Mouse (Mus musculus) forebrain, embryonic 12.5 days (tissue): ENCODE results near the gene Hand1. TPM values are rescaled to one million over a fixed set of nuclear protein-coding genes. Genes with fewer than 3 reads are reported as not detected.
"Not testable (repeated sequence)": the region's sequence is repeated elsewhere in the genome, so short reads cannot be mapped to it uniquely, and the experiment has no call there.

Source experiments
- ATAC-seq: fragments of 200-750 bp; cut with Nextera tagmentation; 2 replicates; pipeline ENCODE4 v1.8.0; 2017; ENCODE audit warnings: moderate TSS enrichment; ENCODE audit not compliant: low FRiP score
- H3K27ac ChIP-seq: fragments of 300-500 bp; sonication (generic); 2 replicates; pipeline ENCODE4 v1.5.1; 2016; ENCODE audit warnings: mild to moderate bottlenecking
- H3K27me3 ChIP-seq: fragments of 300-500 bp; sonication (generic); 2 replicates; pipeline ENCODE4 v1.6.1; 2016; ENCODE audit warnings: mild to moderate bottlenecking
- H3K36me3 ChIP-seq: fragments of 300-500 bp; sonication (generic); replicated peaks from 2 replicates; pipeline ENCODE4 v1.6.1; 2016; ENCODE audit warnings: mild to moderate bottlenecking
- H3K4me1 ChIP-seq: fragments of 300-500 bp; sonication (generic); 2 replicates; pipeline ENCODE4 v1.6.1; 2016
- H3K4me2 ChIP-seq: fragments of 300-500 bp; sonication (generic); 2 replicates; pipeline ENCODE4 v1.6.1; 2016; ENCODE audit warnings: mild to moderate bottlenecking, moderate library complexity
- H3K4me3 ChIP-seq: fragments of 300-500 bp; sonication (generic); replicated peaks from 2 replicates; pipeline ENCODE4 v1.5.1; 2016; ENCODE audit warnings: mild to moderate bottlenecking
- H3K9ac ChIP-seq: fragments of 300-500 bp; sonication (generic); 2 replicates; pipeline ENCODE4 v1.6.1; 2016; ENCODE audit warnings: mild to moderate bottlenecking
- H3K9me3 ChIP-seq: fragments of 300-500 bp; sonication (generic); 2 replicates; pipeline ENCODE4 v1.6.1; 2016
- WGBS: fragments of 180-500 bp; shearing (Covaris S2); methylation state at CpG from one replicate; pipeline ENCODE4 v1.1.7; 2016; 5-methylcytosine and 5-hydroxymethylcytosine counted together
- polyA plus RNA-seq: library from polyadenylated mRNA; unstranded; fragments of >200 nt; fragmentation: Nextera tagmentation; extraction: Ambion mirVana; gene quantifications from 2 replicates; pipeline ENCODE4 v1.2.1, GENCODE M21; 2016

The Hand1 gene
- polyA plus RNA-seq, 1 experiment from 2014 or later: not detected

DNA sequence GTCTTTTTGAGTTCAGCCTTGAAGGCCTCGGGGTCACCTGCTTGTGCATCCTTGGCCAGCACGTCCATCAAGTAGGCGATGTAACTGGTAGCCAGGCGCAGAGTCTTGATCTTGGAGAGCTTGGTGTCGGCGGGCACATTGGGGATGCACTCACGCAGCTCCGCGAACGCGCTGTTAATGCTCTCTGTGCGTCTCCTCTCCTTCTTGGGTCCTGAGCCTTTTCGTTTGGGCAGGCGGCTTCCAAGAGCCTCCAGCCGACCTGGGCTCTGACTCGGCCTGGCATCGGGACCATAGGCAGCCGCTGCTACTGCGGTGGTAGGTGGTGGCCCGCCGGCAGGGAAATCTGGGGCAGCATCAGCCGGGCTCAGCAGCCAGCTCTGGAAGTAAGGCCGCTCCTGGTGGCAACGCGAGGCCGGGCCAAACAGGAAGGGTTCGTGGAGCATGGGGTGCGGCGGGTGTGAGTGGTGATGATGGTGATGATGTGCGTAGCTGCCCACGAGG is 1.3 kb downstream of the Hand1 start:
- Histone ChIP-seq H3K27me3 (peaks cover 98% of the 10 kb centered on the region), H3K4me3 (no peak overlapping the region; the same call in 1 of the 2 replicates), H3K9ac (no peak overlapping the region), H3K27ac (no peak overlapping the region), H3K4me2 (no peak overlapping the region), H3K4me1 (peaks cover 29% of the 10 kb centered on the region), H3K36me3 (no peaks in the 10 kb centered on the region), H3K9me3 (no peaks in the 10 kb centered on the region)
- ATAC-seq: no peak
- 1% methylated on average over 31 of the region's 31 CpGs for WGBS

- no peaks in the 10 kb centered on the region for H3K36me3 ChIP-seq
- WGBS: 7% methylated on average over 17 of the region's 17 CpGs
- no peak overlapping the region for H3K4me2 ChIP-seq
- H3K27me3 ChIP-seq: peaks cover 94% of the 10 kb centered on the region
- H3K9me3 ChIP-seq: no peaks in the 10 kb centered on the region
- no peak overlapping the region for H3K27ac ChIP-seq
- no peak for ATAC-seq
- peaks cover 29% of the 10 kb centered on the region for H3K4me1 ChIP-seq
- H3K4me3 ChIP-seq: no peak overlapping the region
- H3K9ac ChIP-seq: no peak overlapping the region
These were observed 2.5 kb downstream of the Hand1 start for GRCm38 (mm10) chr11:57829871-57830775.

- H3K27ac ChIP-seq: no peak overlapping the region
- H3K4me1 ChIP-seq: peaks cover 29% of the 10 kb centered on the region
- no peaks in the 10 kb centered on the region for H3K9me3 ChIP-seq
- H3K27me3 ChIP-seq: peaks cover 92% of the 10 kb centered on the region
- ATAC-seq: no peak
- 0 out of 2 replicates have a peak overlapping the region, but pooled peaks have one; percentile 13 for H3K4me3 ChIP-seq
- no peak overlapping the region for H3K9ac ChIP-seq
- peak overlapping the region; percentile 25; the same call in 1 of the 2 replicates for H3K4me2 ChIP-seq
- no peaks in the 10 kb centered on the region for H3K36me3 ChIP-seq
- WGBS: 1% methylated on average over 53 of the region's 53 CpGs
These were observed 3.4 kb downstream of the Hand1 start for GRCm38 (mm10) chr11:57828955-57829870.

DNA sequence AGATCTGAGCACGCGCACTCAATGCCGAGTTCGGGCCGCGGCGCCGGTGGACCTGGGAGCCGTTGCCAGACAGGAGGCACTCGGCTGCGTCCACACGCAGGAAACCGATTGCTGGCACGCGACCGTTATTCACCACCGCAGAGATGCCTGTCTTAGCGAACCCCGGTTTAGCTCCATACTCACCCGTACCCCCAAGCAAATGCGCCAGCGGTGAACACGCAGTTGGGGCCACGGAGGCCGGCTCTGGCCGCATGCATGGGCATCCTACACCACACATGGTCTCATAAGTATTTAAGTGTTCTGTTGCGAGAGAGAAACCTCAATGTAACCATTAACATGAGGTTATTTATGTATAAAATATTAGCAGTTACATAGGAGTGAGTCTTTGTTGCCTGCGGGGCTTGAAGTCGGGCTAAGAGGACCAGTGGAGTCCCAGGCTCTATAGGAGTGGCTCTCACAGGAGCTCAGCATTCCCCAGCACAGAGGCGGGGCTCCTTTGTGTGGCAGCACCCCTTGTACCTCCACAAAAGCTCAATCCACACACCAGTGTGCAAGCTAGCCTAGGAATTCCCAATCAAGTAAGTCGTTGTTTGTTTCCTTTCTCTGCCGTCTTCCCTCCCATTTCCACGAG is 4.6 kb downstream of the Hand1 start:
- peak overlapping the region; percentile 33; the same call in 1 of the 2 replicates for H3K9ac ChIP-seq
- peaks cover 26% of the 10 kb centered on the region for H3K4me1 ChIP-seq
- 0 out of 2 replicates have a peak, but pooled peaks have one; percentile 30 for ATAC-seq

DNA sequence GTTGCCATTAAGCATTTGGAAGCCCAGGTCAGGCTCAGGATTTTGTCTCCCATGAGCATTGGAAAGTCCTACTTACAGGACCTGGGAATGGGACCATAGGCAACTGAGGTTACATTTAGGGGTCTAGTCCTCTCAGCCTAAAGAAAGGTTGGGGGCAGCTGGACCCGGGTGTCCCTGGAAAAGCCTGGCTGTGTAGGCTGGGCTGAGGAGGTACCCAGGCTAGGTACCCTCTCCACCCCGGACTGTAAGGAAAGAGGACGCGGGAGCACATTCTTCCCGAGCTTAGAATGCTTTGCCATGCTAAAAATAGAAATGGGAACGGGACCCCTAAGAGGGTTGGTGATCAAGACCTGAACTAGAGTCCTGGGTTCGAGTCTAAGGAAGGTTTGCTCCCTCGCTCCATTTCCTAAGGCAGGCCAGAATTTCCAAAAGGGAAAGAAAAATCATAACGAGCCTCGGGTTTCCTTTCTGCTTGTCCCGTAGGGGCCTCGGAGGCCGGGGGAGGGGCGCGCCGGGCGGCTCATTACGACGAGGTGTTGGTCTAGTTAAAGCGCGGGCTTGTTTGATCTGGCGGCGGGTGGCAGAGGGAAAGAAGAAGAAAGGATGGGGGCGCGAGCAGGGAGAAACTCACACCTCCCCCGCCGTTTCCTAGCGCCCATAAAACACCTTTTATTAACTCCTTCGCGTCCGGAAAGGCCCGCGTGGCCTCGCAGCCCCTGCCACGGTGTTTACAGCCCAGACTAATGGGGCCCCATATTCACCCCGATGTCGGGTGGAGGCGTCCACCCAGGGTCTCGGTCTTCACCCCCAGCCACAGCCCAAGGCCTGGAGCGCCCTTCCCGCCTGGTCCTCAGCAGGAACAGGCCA is 5.3 kb downstream of the Hand1 start:
- Histone ChIP-seq H3K9ac (peak overlapping the region; percentile 33; the same call in 1 of the 2 replicates), H3K9me3 (no peaks in the 10 kb centered on the region), H3K36me3 (no peaks in the 10 kb centered on the region), H3K27ac (no peak overlapping the region), H3K4me2 (peak overlapping the region; percentile 58), H3K27me3 (peaks cover 82% of the 10 kb centered on the region), H3K4me3 (peak overlapping the region; percentile 33), H3K4me1 (peaks cover 23% of the 10 kb centered on the region)
- 0 out of 2 replicates have a peak, but pooled peaks have one; percentile 44 for ATAC-seq
- WGBS: under 1% methylated on average over 41 of the region's 41 CpGs

More for the DNA sequence above, 4.6 kb downstream of the Hand1 start:
- Histone ChIP-seq H3K9me3 (no peaks in the 10 kb centered on the region), H3K4me3 (peak overlapping the region; percentile 33), H3K27me3 (peaks cover 90% of the 10 kb centered on the region), H3K4me2 (peak overlapping the region; percentile 58), H3K36me3 (no peaks in the 10 kb centered on the region), H3K27ac (no peak overlapping the region)
- WGBS: under 1% methylated on average over 33 of the region's 33 CpGs

DNA sequence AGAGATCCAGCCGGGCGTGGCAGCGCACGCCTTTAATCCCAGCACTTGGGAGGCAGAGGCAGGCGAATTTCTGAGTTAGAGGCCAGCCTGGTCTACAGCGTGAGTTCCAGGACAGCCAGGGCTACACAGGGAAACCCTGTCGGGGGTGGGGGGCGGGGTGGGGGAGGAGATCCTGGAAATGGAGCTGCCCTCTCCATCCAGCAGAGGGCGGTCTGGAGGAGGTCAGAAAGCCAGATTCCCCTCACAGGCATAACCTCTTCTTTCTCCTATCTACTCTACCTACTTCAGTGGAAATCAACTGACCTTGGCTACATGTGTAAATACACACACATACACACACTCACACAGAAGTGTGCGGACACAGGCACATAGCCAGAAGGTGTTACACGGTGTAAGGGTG is 7.4 kb downstream of the Hand1 start:
- H3K36me3 ChIP-seq, H3K9me3 ChIP-seq, ATAC-seq, H3K9ac ChIP-seq, H3K27ac ChIP-seq, H3K4me2 ChIP-seq, H3K4me3 ChIP-seq: not testable (repeated sequence)
- H3K4me1 ChIP-seq: peaks cover 23% of the 10 kb centered on the region
- WGBS: 45% methylated on average over 11 of the region's 11 CpGs
- peaks cover 62% of the 10 kb centered on the region for H3K27me3 ChIP-seq

GRCm38 (mm10) chr11:57823714-57824113 is 8.9 kb downstream of the Hand1 start:
- 73% methylated on average over 7 of the region's 7 CpGs for WGBS
- H3K9me3 ChIP-seq: no peaks in the 10 kb centered on the region
- ATAC-seq: no peak
- H3K36me3 ChIP-seq: no peaks in the 10 kb centered on the region
- H3K4me2 ChIP-seq: no peak overlapping the region
- H3K27ac ChIP-seq: no peak overlapping the region
- H3K4me3 ChIP-seq: no peak overlapping the region
- H3K9ac ChIP-seq: no peak overlapping the region
- H3K27me3 ChIP-seq: peaks cover 47% of the 10 kb centered on the region
- H3K4me1 ChIP-seq: peaks cover 15% of the 10 kb centered on the region

GRCm38 (mm10) chr11:57823159-57823558 is 9.5 kb downstream of the Hand1 start:
- H3K9ac ChIP-seq, H3K36me3 ChIP-seq, H3K27ac ChIP-seq, H3K4me3 ChIP-seq, H3K9me3 ChIP-seq, ATAC-seq, H3K4me2 ChIP-seq: not testable (repeated sequence)
- 90% methylated on average over 2 of the region's 2 CpGs for WGBS
- Histone ChIP-seq H3K27me3 (peaks cover 41% of the 10 kb centered on the region), H3K4me1 (peaks cover 11% of the 10 kb centered on the region)

GRCm38 (mm10) chr11:57819999-57820581 is 12.5 kb downstream of the Hand1 start:
- ATAC-seq: no peak
- 33% methylated on average over 9 of the region's 9 CpGs for WGBS
- no peaks in the 10 kb centered on the region for H3K36me3 ChIP-seq
- no peak overlapping the region for H3K4me3 ChIP-seq
- H3K27me3 ChIP-seq: peaks cover 15% of the 10 kb centered on the region
- no peak overlapping the region for H3K9ac ChIP-seq
- no peaks in the 10 kb centered on the region for H3K9me3 ChIP-seq
- no peaks in the 10 kb centered on the region for H3K4me1 ChIP-seq
- no peak overlapping the region for H3K27ac ChIP-seq
- H3K4me2 ChIP-seq: no peak overlapping the region

- WGBS: 92% methylated on average over 4 of the region's 4 CpGs
- Histone ChIP-seq H3K36me3 (no peaks in the 10 kb centered on the region), H3K9me3 (no peaks in the 10 kb centered on the region), H3K27me3 (no peaks in the 10 kb centered on the region), H3K4me2 (no peak overlapping the region), H3K27ac (no peak overlapping the region), H3K9ac (no peak overlapping the region), H3K4me3 (no peak overlapping the region), H3K4me1 (no peaks in the 10 kb centered on the region)
- no peak for ATAC-seq
These were observed 14.4 kb downstream of the Hand1 start for GRCm38 (mm10) chr11:57818189-57818588.

DNA sequence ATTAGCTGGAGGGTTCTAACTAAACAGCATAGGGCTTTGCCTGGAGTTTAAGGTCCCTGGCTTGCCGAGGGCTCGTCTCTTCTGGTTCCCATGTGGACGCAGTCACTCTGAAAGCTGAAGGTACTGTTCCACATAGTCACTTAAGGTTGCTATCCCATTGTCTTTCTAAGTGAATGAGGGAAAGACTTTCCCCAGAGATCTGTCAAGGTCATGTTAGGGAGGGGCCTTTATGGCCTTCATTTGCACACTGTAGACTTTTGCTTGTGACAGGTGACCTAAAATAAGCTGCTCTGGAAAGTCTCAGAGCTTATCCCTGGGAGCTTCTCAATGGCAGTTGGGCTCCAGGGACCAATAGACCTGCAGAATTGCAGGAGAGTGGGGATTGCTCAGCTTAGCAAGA is 19.0 kb downstream of the Hand1 start:
- ATAC-seq: no peak

More for the DNA sequence above, 19.0 kb downstream of the Hand1 start:
- no peak overlapping the region for H3K9ac ChIP-seq
- peaks cover 30% of the 10 kb centered on the region for H3K36me3 ChIP-seq
- H3K27me3 ChIP-seq: no peaks in the 10 kb centered on the region
- WGBS: 91% methylated on average over 3 of the region's 3 CpGs
- no peaks in the 10 kb centered on the region for H3K9me3 ChIP-seq
- no peak overlapping the region for H3K4me2 ChIP-seq
- H3K27ac ChIP-seq: no peak overlapping the region
- H3K4me1 ChIP-seq: no peaks in the 10 kb centered on the region
- no peak overlapping the region for H3K4me3 ChIP-seq
